Comparison of ENCODE assay signal across 21 mouse cellular contexts in the genomic region with DNA sequence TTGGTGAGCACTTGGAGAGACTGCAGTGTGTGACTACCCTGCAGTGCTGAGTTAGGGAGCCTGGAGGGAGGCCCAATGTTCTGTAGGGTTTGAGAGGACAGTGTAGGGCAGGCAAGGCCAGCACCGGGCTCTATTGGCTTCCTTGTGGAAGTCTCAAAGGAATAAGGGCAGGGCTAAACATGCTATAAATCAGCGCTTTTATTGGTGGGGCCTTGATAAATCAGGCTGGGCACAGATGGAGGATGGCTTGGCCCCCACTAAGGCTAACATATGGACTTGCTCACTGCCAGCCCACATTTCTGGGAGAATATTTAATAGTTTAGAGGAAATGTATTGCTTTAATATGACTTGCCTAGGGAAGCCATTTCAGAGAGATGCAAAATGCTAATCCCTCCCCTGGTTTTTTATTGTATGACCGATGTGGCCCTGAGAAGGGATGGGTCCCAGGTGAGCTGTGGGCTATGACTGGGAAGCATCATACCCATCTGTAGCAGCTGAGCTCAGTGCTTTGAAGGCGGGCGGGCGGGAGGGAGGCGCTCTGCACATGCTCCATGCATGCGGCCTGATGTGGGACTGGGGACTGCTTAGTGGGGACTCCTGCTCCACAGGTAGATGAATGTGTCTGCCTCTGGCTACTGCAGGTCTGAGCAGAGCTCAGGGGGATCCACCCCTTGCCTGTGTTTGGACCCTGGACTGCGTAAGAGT.
DNase-seq lines count a peak whose midpoint lies in the region; ATAC-seq and TF ChIP-seq lines count a peak whose summit lies in the region.
"Had no signal": no experiment of that assay in that cellular context is flagged by ENCODE, and none has a peak within 500 bp of the region (broad histone marks: within the 10 kb centered on the region; RNA-seq: fewer than 3 reads in every experiment).

No protein-coding gene starts in this region.

- no peak overlapping the region for H3K4me2 ChIP-seq in hindbrain, embryonic 13.5 days
- no peak overlapping the region for H3K4me2 ChIP-seq in hindbrain, embryonic 12.5 days (replicated peaks)
- H3K4me2 ChIP-seq: forebrain, embryonic 13.5 days; midbrain, embryonic 15.5 days had no signal

- no peaks in the 10 kb centered on the region for H3K9me3 ChIP-seq in hindbrain, embryonic 13.5 days
- H3K9me3 ChIP-seq in hindbrain, embryonic 12.5 days (replicated peaks): no peaks in the 10 kb centered on the region
- H3K9me3 ChIP-seq: forebrain, embryonic 13.5 days; midbrain, embryonic 15.5 days had no signal

- no peaks in the 10 kb centered on the region for H3K36me3 ChIP-seq in hindbrain, embryonic 13.5 days
- H3K36me3 ChIP-seq in hindbrain, embryonic 12.5 days: no peaks in the 10 kb centered on the region
- H3K36me3 ChIP-seq: midbrain, embryonic 15.5 days had no signal

- no peak for TF ChIP-seq CTCF in brain, embryonic 14.5 days (IDR thresholded peaks at IDR 0.05; ENCODE audit: borderline replicate concordance, extremely low read depth, insufficient read depth, insufficient read length)

- no peak overlapping the region for H3K4me3 ChIP-seq in hindbrain, embryonic 13.5 days
- no peak overlapping the region for H3K4me3 ChIP-seq in hindbrain, embryonic 12.5 days
- H3K4me3 ChIP-seq: forebrain, embryonic 13.5 days; heart, adult 2 months; megakaryocyte, embryonic 14.5 days; midbrain, embryonic 15.5 days; myocyte had no signal

- H3K9ac ChIP-seq in hindbrain, embryonic 13.5 days: no peak overlapping the region
- H3K9ac ChIP-seq in hindbrain, embryonic 12.5 days: no peak overlapping the region
- H3K9ac ChIP-seq: forebrain, embryonic 13.5 days; midbrain, embryonic 15.5 days had no signal

- peak; percentile 33 for DNase-seq in brain, embryonic 14.5 days (ENCODE audit: low read depth)
- DNase-seq in cerebellum, adult 8-10 months: peak; percentile 48
- peak; percentile 26 for DNase-seq in mesoderm, embryonic 11.5 days (ENCODE audit: low read depth, low spot score)
- DNase-seq in adrenal gland, postnatal 4 days (ENCODE audit: low spot score in 2 of 2): no peak
- no peak for DNase-seq in T-cell, adult 2 months (ENCODE audit: low spot score)
- DNase-seq: gastrocnemius, postnatal 14 days; heart, adult 2 months; kidney, adult 11 months; liver; lung, adult 18-20 months; lung, postnatal 14 days; right cerebral cortex, postnatal 4 days had no signal

- H3K27ac ChIP-seq in hindbrain, embryonic 13.5 days: peak overlapping the region; percentile 18; the same call in 1 of the 2 replicates
- H3K27ac ChIP-seq in hindbrain, embryonic 12.5 days: no peak overlapping the region
- H3K27ac ChIP-seq: forebrain, embryonic 13.5 days; heart, adult 2 months; kidney, postnatal 0 days; midbrain, embryonic 15.5 days; stomach, postnatal 0 days had no signal

- peaks cover 11% of the 10 kb centered on the region for H3K4me1 ChIP-seq in hindbrain, embryonic 13.5 days (replicated peaks)
- H3K4me1 ChIP-seq in hindbrain, embryonic 12.5 days: no peaks in the 10 kb centered on the region
- H3K4me1 ChIP-seq: forebrain, embryonic 13.5 days; megakaryocyte, embryonic 14.5 days; midbrain, embryonic 15.5 days had no signal

- H3K27me3 ChIP-seq in hindbrain, embryonic 13.5 days: no peaks in the 10 kb centered on the region
- H3K27me3 ChIP-seq in hindbrain, embryonic 12.5 days: no peaks in the 10 kb centered on the region
- H3K27me3 ChIP-seq: CH12.LX; forebrain, embryonic 13.5 days; megakaryocyte, embryonic 14.5 days; midbrain, embryonic 15.5 days had no signal

- 87% methylated on average over 9 of the region's 9 CpGs for WGBS in hindbrain, embryonic 13.5 days
- WGBS in hindbrain, embryonic 12.5 days: 85% methylated on average over 9 of the region's 9 CpGs

- ATAC-seq in hindbrain, embryonic 13.5 days (ENCODE audit: low FRiP score): no peak
- no peak for ATAC-seq in hindbrain, embryonic 12.5 days (ENCODE audit: low FRiP score)
- ATAC-seq: forebrain, embryonic 13.5 days; midbrain, embryonic 15.5 days had no signal

- TF ChIP-seq POLR2A in brain, embryonic 14.5 days (IDR thresholded peaks at IDR 0.05; ENCODE audit: borderline replicate concordance, extremely low read depth, insufficient read depth, insufficient read length, poor library complexity, severe bottlenecking): no peak

Comparison
In these comparisons a context has a peak if more than half of its experiments do, and no peak if none do; other contexts are left out.
1. DNase-seq: peak in brain, embryonic 14.5 days (single experiment), cerebellum, adult 8-10 months (single experiment) and mesoderm, embryonic 11.5 days (single experiment); none in adrenal gland, postnatal 4 days (0 of 2) and T-cell, adult 2 months (single experiment).